Mouse (Mus musculus) stomach, postnatal 0 days (tissue): ENCODE data around the gene Grin2c. TPM values are rescaled to one million over a fixed set of nuclear protein-coding genes. Genes with fewer than 3 reads are reported as not detected.
A peak's percentile ranks its signal among the peaks of the same experiment; 100 is the strongest.

ENCODE experiments used
- ATAC-seq: fragments of 200-750 bp; cut with Nextera tagmentation; 2 replicates; pipeline ENCODE4 v1.8.0; 2017; ENCODE audit not compliant: low FRiP score, low TSS enrichment
- DNase-seq: peaks from one replicate; pipeline ENCODE4 v3.0.0-alpha.2; 2016; ENCODE audit warnings: low spot score
- H3K27ac ChIP-seq: fragments of 300-500 bp; sonication (generic); replicated peaks from 2 replicates; pipeline ENCODE4 v1.5.1; 2014; ENCODE audit warnings: mild to moderate bottlenecking, control low read depth
- H3K27me3 ChIP-seq: fragments of 300-500 bp; sonication (generic); 2 replicates; pipeline ENCODE4 v1.6.1; 2014; ENCODE audit warnings: low read length; ENCODE audit not compliant: control insufficient read depth, insufficient read depth
- H3K36me3 ChIP-seq: fragments of 300-500 bp; sonication (generic); 2 replicates; pipeline ENCODE4 v1.6.1; 2014; ENCODE audit warnings: low read length, mixed read lengths; ENCODE audit not compliant: control insufficient read depth, insufficient read depth
- H3K4me1 ChIP-seq: fragments of 300-500 bp; sonication (generic); replicated peaks from 2 replicates; pipeline ENCODE4 v1.6.1; 2014; ENCODE audit warnings: antibody characterized with exemption; ENCODE audit not compliant: control insufficient read depth, insufficient read depth
- H3K4me2 ChIP-seq: fragments of 300-500 bp; sonication (generic); replicated peaks from 2 replicates; pipeline ENCODE4 v1.6.1; 2014; ENCODE audit warnings: low read depth, mild to moderate bottlenecking, control low read depth, moderate library complexity
- H3K4me3 ChIP-seq: fragments of 300-500 bp; sonication (generic); 2 replicates; pipeline ENCODE4 v1.5.1; 2014; ENCODE audit warnings: low read depth, low read length, control low read depth
- H3K9ac ChIP-seq: fragments of 300-500 bp; sonication (generic); 2 replicates; pipeline ENCODE4 v1.6.1; 2014; ENCODE audit warnings: mild to moderate bottlenecking, low read length, control low read depth, mixed read lengths
- H3K9me3 ChIP-seq: fragments of 300-500 bp; sonication (generic); 2 replicates; pipeline ENCODE4 v1.6.1; 2016; ENCODE audit warnings: low read length; ENCODE audit not compliant: control insufficient read depth
- CTCF ChIP-seq: IDR thresholded peaks from 2 replicates; pipeline ENCODE4 v1.5.1; 2016; ENCODE audit warnings: antibody characterized with exemption, low read depth, mild to moderate bottlenecking, moderate library complexity
- EP300 ChIP-seq: optimal IDR thresholded peaks from 2 replicates; pipeline ENCODE3; 2016; ENCODE audit warnings: antibody characterized with exemption
- WGBS: fragments of 180-500 bp; shearing (Covaris S2); extraction: QIAGEN DNeasy Blood & Tissue Kit; methylation state at CpG from one replicate; pipeline ENCODE4 v1.1.7; 2014; 5-methylcytosine and 5-hydroxymethylcytosine counted together
- polyA plus RNA-seq: library from polyadenylated mRNA; unstranded; fragments of >200 nt; fragmentation: Nextera tagmentation; extraction: Ambion mirVana; gene quantifications from 2 replicates; pipeline ENCODE4 v1.2.1, GENCODE M21; 2015

Gene Grin2c
- polyA plus RNA-seq, 1 experiment from 2014 or later = not detected

DNA sequence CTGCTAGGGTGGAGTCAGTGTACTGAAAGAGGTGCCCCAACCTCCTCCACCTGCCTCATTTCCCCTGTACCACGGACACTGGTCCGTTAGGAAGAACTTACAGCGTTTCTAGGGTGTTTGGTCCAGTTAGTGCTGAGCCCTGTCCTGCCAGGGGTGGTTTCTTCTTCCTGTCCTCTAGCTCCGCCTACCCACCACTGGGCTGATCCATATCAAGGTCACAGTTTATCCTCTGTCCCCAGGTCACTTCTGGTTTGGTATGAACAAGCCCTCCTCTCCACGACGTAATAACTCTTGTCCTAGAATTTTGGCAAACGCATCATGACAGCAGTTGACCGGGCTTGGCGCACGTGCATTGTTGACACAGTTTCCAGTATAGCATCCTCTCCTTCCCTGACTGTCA lies 47.4 kb downstream of the Grin2c start:
- WGBS = 78% methylated on average over 10 of the region's 10 CpGs
- Histone ChIP-seq H3K9me3 (no peaks in the 10 kb centered on the region), H3K27me3 (no peaks in the 10 kb centered on the region), H3K4me1 (peaks cover 3% of the 10 kb centered on the region), H3K4me2 (no peak overlapping the region), H3K36me3 (no peaks in the 10 kb centered on the region), H3K9ac (no peak overlapping the region), H3K27ac (no peak overlapping the region), H3K4me3 (no peak overlapping the region)
- 0 out of 2 replicates have a peak, but pooled peaks have one; percentile 2 for ATAC-seq
- TF ChIP-seq EP300 = no peak
- no peak for TF ChIP-seq CTCF
- DNase-seq = no peak

DNA sequence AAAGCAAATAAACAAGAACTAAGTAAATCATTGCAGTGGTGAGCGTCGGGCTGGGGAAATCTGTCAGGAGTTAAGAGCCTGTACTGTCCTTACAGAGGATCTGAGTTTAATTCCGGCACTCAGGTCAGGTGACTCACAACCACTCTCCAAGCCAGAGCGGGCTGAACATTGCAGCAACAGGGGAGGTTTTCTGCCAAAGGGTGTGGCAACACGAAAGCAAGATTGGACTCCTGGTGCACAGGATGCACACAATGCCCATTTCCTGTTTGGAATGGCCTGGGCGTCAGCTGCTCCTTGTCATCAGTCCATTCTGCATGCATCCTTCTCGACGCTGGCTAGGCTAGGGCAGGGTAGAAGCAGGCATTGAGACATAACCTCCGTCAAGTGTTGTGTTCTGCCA lies 47.8 kb downstream of the Grin2c start:
- H3K27ac ChIP-seq = no peak overlapping the region
- TF ChIP-seq CTCF = no peak
- TF ChIP-seq EP300 = no peak
- H3K4me2 ChIP-seq = no peak overlapping the region
- H3K4me3 ChIP-seq = no peak overlapping the region
- H3K4me1 ChIP-seq = peaks cover 3% of the 10 kb centered on the region
- no peaks in the 10 kb centered on the region for H3K36me3 ChIP-seq
- no peak overlapping the region for H3K9ac ChIP-seq
- 30% methylated on average over 9 of the region's 9 CpGs for WGBS
- peak; percentile 76 for ATAC-seq
- DNase-seq = peak; percentile 63
- H3K27me3 ChIP-seq = no peaks in the 10 kb centered on the region
- no peaks in the 10 kb centered on the region for H3K9me3 ChIP-seq

DNA sequence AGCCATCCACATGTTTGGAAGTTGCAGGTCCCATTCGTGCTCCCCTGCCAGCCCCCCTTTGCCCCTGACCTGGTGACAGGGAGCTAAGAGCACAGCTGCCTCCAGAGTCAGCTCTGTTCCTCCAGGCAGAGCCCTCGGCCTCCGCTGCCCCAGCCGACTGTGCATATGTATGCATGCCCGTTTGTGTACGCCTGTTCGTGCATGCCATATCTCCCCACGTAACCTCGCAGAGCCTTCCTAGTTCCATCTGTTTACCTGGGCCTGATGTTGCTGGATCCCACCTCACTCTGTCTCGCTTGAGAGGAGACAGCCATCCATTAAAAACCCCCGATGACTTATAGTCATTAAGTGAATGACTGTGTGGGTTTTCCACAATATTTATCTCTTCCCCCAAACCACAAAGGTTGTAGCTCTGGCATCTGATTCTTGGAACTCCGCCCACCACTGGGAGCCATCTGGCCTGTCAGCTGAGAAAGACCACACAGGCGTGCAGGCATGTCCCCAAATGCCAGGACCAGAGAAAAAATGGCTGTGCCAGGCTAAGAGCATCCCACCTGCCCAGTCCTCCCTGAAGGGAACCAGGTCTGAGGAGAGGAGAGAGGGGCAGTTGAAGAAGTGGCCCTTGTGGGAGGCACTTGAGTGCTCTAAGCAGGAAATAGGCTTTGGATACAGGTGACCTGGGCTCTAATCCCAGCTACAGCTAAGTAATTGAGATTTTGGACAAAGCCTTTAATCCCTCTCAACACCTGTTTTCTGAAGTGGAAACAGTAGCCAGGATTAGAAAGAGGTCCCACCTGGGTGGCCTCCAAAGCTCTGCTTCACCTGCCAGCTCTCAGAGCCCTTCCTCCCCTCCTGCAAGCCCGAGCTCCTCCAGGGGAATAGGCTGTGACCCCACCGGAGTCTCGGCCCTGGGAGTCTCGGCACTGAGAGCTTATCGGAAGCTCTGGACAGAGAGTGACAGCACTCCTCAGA lies 49.3 kb downstream of the Grin2c start:
- 51% methylated on average over 18 of the region's 18 CpGs for WGBS
- H3K9ac ChIP-seq = no peak overlapping the region
- DNase-seq (no peak), ATAC-seq (no peak)
- H3K27ac ChIP-seq = no peak overlapping the region
- no peak overlapping the region for H3K4me3 ChIP-seq
- H3K27me3 ChIP-seq = no peaks in the 10 kb centered on the region
- H3K36me3 ChIP-seq = no peaks in the 10 kb centered on the region
- peaks cover 3% of the 10 kb centered on the region for H3K4me1 ChIP-seq
- TF ChIP-seq CTCF (no peak), EP300 (no peak)
- no peak overlapping the region for H3K4me2 ChIP-seq
- no peaks in the 10 kb centered on the region for H3K9me3 ChIP-seq

DNA sequence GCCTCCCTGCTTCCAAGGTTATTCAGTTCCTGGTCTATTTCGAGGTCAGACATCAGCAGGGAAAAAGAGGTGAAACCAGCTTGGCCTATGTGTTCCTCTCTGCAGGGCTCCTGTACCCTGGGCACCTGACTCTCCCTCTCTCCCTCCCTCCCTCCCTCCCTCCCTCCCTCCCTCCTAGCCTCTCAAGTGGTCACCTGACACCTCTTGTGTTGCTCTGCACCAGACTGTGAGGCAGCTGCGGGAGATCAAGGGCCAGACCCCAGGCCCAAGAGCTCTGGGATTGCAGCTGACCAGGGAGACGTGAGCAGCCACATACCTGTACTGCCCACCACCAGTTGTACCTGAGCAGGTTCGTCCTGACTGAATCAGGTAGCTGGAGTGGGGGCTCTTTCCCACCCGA lies 51.9 kb downstream of the Grin2c start:
- Histone ChIP-seq H3K4me3 (no peak overlapping the region), H3K9ac (no peak overlapping the region), H3K9me3 (no peaks in the 10 kb centered on the region), H3K27me3 (no peaks in the 10 kb centered on the region), H3K4me2 (no peak overlapping the region), H3K27ac (no peak overlapping the region), H3K4me1 (no peaks in the 10 kb centered on the region; the same call in 1 of the 2 replicates), H3K36me3 (no peaks in the 10 kb centered on the region)
- TF ChIP-seq CTCF (no peak), EP300 (no peak)
- ATAC-seq = no peak
- DNase-seq = no peak
- WGBS = 51% methylated on average over 5 of the region's 5 CpGs

DNA sequence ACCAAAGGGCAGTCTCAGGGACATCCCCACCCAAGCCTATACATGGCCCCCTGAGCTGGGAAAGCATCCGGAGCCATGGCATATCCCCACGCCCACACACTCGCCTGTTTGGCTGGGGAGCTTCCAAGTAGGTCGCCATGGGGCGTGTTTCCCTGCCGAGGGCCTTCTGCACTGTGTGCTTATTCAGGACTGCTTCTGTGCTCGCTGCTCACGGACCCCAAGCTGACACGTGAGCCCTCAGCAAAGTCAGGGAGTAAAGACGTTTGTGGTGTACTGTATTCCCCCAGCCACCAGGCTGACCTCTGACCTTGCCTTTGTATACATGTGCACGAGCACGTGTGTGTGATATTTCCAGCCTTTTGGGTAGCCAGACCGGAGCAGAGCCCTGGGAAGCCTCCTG lies 54.9 kb downstream of the Grin2c start:
- Histone ChIP-seq H3K4me1 (no peaks in the 10 kb centered on the region), H3K36me3 (no peaks in the 10 kb centered on the region; the same call in 1 of the 2 replicates), H3K9ac (no peak overlapping the region), H3K27ac (no peak overlapping the region), H3K4me2 (no peak overlapping the region), H3K27me3 (no peaks in the 10 kb centered on the region), H3K4me3 (no peak overlapping the region), H3K9me3 (no peaks in the 10 kb centered on the region)
- 40% methylated on average over 13 of the region's 13 CpGs for whole genome bisulfite sequencing
- TF ChIP-seq EP300 (no peak), CTCF (no peak)
- no peak for DNase-seq
- ATAC-seq = no peak

DNA sequence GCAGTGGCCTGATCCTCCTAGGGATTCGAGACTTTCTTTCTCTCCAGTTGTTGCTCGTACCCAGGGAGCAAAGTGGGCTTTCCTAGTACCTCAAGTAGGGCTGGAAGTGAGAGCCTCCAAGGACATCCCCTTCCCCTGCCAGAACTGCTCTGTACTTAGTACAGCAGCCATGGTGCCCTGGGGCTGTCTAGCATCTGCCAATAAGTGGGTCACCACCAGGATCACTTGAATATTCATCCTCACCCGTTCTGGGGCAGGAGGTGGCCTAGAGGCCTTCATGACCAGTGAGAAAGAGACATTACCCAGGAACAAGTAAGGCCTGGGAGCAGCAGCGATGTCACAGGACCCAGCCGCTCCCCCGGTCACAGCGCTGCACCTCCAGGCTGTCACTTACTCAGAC lies 57.1 kb downstream of the Grin2c start:
- Histone ChIP-seq H3K4me2 (no peak overlapping the region), H3K9ac (no peak overlapping the region), H3K9me3 (no peaks in the 10 kb centered on the region), H3K4me1 (no peaks in the 10 kb centered on the region), H3K36me3 (peaks cover 10% of the 10 kb centered on the region), H3K27ac (no peak overlapping the region), H3K4me3 (no peak overlapping the region), H3K27me3 (no peaks in the 10 kb centered on the region)
- no peak for TF ChIP-seq CTCF
- no peak for TF ChIP-seq EP300
- DNase-seq = no peak
- no peak for ATAC-seq
- 86% methylated on average over 7 of the region's 7 CpGs for WGBS
